Comparison of ENCODE assay signal across 20 mouse cellular contexts in the genomic region with DNA sequence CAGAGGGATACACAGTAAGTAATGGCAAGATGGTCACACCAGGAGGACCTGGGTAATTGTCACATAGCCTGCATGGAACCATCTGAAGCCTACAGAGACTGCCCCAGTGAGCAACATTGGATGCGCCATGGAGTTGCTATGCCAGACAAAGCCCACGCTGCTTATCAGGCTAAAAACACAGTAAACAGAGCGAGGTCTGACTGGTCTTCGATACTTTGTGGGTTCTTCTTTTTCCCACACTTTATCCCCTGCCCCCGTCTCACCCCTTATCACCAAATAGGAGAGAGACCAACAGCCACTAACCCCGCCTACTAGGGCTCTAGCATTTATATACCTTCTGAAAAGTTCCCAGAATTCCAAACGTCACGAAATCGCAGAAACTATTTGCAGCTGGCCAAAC. TPM values are rescaled to one million over a fixed set of nuclear protein-coding genes. Genes with fewer than 3 reads are reported as not detected.
DNase-seq lines count a peak whose midpoint lies in the region; ATAC-seq and TF ChIP-seq lines count a peak whose summit lies in the region.
"Had no signal": no experiment of that assay in that cellular context is flagged by ENCODE, and none has a peak within 500 bp of the region (broad histone marks: within the 10 kb centered on the region; RNA-seq: fewer than 3 reads in every experiment).

No protein-coding gene starts in this region.

- no peaks in the 10 kb centered on the region for H3K27me3 ChIP-seq in heart, postnatal 0 days (ENCODE audit: control insufficient read depth, insufficient read depth, low read length)
- no peaks in the 10 kb centered on the region for H3K27me3 ChIP-seq in heart, embryonic 12.5 days (replicated peaks)
- no peaks in the 10 kb centered on the region for H3K27me3 ChIP-seq in liver, embryonic 11.5 days (replicated peaks; ENCODE audit: control insufficient read depth, insufficient read depth, low read length)
- H3K27me3 ChIP-seq: embryonic facial prominence, embryonic 15.5 days; heart, embryonic 15.5 days; limb, embryonic 13.5 days; midbrain, embryonic 15.5 days; neural tube, embryonic 15.5 days had no signal

- no peak for TF ChIP-seq EP300 in heart, postnatal 0 days (IDR thresholded peaks at IDR 0.05; ENCODE audit: low read depth)

- peak overlapping the region; percentile 70; the same call in 1 of the 2 replicates for H3K27ac ChIP-seq in heart, postnatal 0 days (ENCODE audit: low read depth)
- no peak overlapping the region for H3K27ac ChIP-seq in heart, embryonic 12.5 days (ENCODE audit: poor library complexity, severe bottlenecking)
- H3K27ac ChIP-seq in liver, embryonic 11.5 days (ENCODE audit: low read depth, low read length) = peak overlapping the region; percentile 74; the same call in 1 of the 2 replicates
- H3K27ac ChIP-seq: midbrain, embryonic 15.5 days; neural tube, embryonic 15.5 days had no signal

- no peaks in the 10 kb centered on the region for H3K36me3 ChIP-seq in heart, postnatal 0 days (replicated peaks; ENCODE audit: control insufficient read depth, insufficient read depth, low read length)
- H3K36me3 ChIP-seq in heart, embryonic 12.5 days = no peaks in the 10 kb centered on the region
- H3K36me3 ChIP-seq in liver, embryonic 11.5 days (ENCODE audit: control insufficient read depth, insufficient read depth, low read length) = no peaks in the 10 kb centered on the region
- H3K36me3 ChIP-seq: embryonic facial prominence, embryonic 15.5 days; heart, embryonic 15.5 days; hindbrain, embryonic 10.5 days; midbrain, embryonic 15.5 days; neural tube, embryonic 15.5 days had no signal

- ATAC-seq in heart, postnatal 0 days (ENCODE audit: insufficient read depth, low read depth) = no peak
- ATAC-seq in heart, embryonic 12.5 days (ENCODE audit: insufficient number of reproducible peaks, low FRiP score) = no peak
- ATAC-seq in common myeloid progenitor, adult 5-6 weeks (replicated peaks; ENCODE audit: low read depth, poor library complexity, severe bottlenecking) = peak; percentile 46; the same call in 1 of the 2 replicates
- peak; percentile 77 for ATAC-seq in liver, embryonic 11.5 days (replicated peaks; ENCODE audit: low FRiP score)
- peak; percentile 68 for ATAC-seq in megakaryocyte progenitor cell, adult 5-6 weeks (replicated peaks; ENCODE audit: poor library complexity)
- ATAC-seq: forebrain, postnatal 0 days; midbrain, embryonic 15.5 days had no signal

- H3K9me3 ChIP-seq in heart, postnatal 0 days (replicated peaks; ENCODE audit: control insufficient read depth, low read length) = no peaks in the 10 kb centered on the region
- no peaks in the 10 kb centered on the region for H3K9me3 ChIP-seq in heart, embryonic 12.5 days (replicated peaks)
- no peaks in the 10 kb centered on the region for H3K9me3 ChIP-seq in liver, embryonic 11.5 days (ENCODE audit: control insufficient read depth, low read length)
- H3K9me3 ChIP-seq: embryonic facial prominence, embryonic 15.5 days; heart, embryonic 15.5 days; hindbrain, embryonic 10.5 days; limb, embryonic 13.5 days; midbrain, embryonic 15.5 days; neural tube, embryonic 15.5 days had no signal

- no peak overlapping the region for H3K4me3 ChIP-seq in heart, postnatal 0 days (ENCODE audit: low read depth, low read length)
- H3K4me3 ChIP-seq in heart, embryonic 12.5 days = no peak overlapping the region
- no peak overlapping the region for H3K4me3 ChIP-seq in liver, embryonic 11.5 days (ENCODE audit: low read depth, low read length)
- H3K4me3 ChIP-seq: embryonic facial prominence, embryonic 15.5 days; heart, embryonic 15.5 days; hindbrain, embryonic 10.5 days; limb, embryonic 13.5 days; midbrain, embryonic 15.5 days; myocyte; neural tube, embryonic 15.5 days had no signal

- H3K4me1 ChIP-seq in heart, postnatal 0 days (ENCODE audit: control insufficient read depth, insufficient read depth) = peaks cover 8% of the 10 kb centered on the region; the same call in 1 of the 2 replicates
- H3K4me1 ChIP-seq in heart, embryonic 12.5 days (replicated peaks) = peaks cover 36% of the 10 kb centered on the region
- peaks cover 40% of the 10 kb centered on the region for H3K4me1 ChIP-seq in liver, embryonic 11.5 days (replicated peaks; ENCODE audit: control insufficient read depth, insufficient read depth, low read length)
- H3K4me1 ChIP-seq: midbrain, embryonic 15.5 days; neural tube, embryonic 15.5 days had no signal

- H3K9ac ChIP-seq in heart, postnatal 0 days (replicated peaks; ENCODE audit: low read depth, low read length) = no peak overlapping the region
- no peak overlapping the region for H3K9ac ChIP-seq in heart, embryonic 12.5 days
- H3K9ac ChIP-seq in liver, embryonic 11.5 days (ENCODE audit: low read depth, low read length) = no peak overlapping the region
- H3K9ac ChIP-seq: embryonic facial prominence, embryonic 15.5 days; forebrain, postnatal 0 days; heart, embryonic 15.5 days; limb, embryonic 13.5 days; midbrain, embryonic 15.5 days; neural tube, embryonic 15.5 days had no signal

- no peak overlapping the region for H3K4me2 ChIP-seq in heart, postnatal 0 days (ENCODE audit: low read depth, low read length)
- H3K4me2 ChIP-seq in heart, embryonic 12.5 days = no peak overlapping the region
- H3K4me2 ChIP-seq in liver, embryonic 11.5 days = peak overlapping the region; percentile 63
- H3K4me2 ChIP-seq: embryonic facial prominence, embryonic 15.5 days; heart, embryonic 15.5 days; midbrain, embryonic 15.5 days; neural tube, embryonic 15.5 days had no signal

- no peak for DNase-seq in heart, postnatal 0 days (ENCODE audit: low spot score)
- no peak for DNase-seq in liver, embryonic 11.5 days (ENCODE audit: low spot score)
- no peak for DNase-seq in left cerebral cortex, adult 18-20 months (ENCODE audit: low spot score in 2 of 2)
- no peak for DNase-seq in thymus, postnatal 36 days
- DNase-seq in layer of hippocampus, adult 18-20 months (ENCODE audit: low spot score in 2 of 2) = no peak
- DNase-seq: B cell, adult 2 months; cerebellum, postnatal 10 days; forebrain, postnatal 0 days; layer of hippocampus, adult 9-11 months; right cerebral cortex, postnatal 4 days had no signal

- WGBS in heart, postnatal 0 days = 82% methylated on average over 9 of the region's 9 CpGs
- WGBS in heart, embryonic 12.5 days = 78% methylated on average over 9 of the region's 9 CpGs
- 49% methylated on average over 9 of the region's 9 CpGs for WGBS in liver, embryonic 11.5 days

- TF ChIP-seq CTCF in heart, postnatal 0 days (IDR thresholded peaks at IDR 0.05; ENCODE audit: low read depth) = no peak

RNA-seq across cellular contexts. Expression of a gene that starts 32.6 kb away (rescaled TPM):
- 1.7 and 20.3 TPM in 2 replicates for total RNA-seq in heart, postnatal 0 days (2014; rRNA removed; ENCODE audit: low replicate concordance)
- 2.9 and 3.1 TPM in 2 replicates for polyA plus RNA-seq in heart, postnatal 0 days (2015; fragmentation: Nextera tagmentation; extraction: Ambion mirVana)
- polyA plus RNA-seq in heart, embryonic 12.5 days (2016; fragmentation: Nextera tagmentation; extraction: Ambion mirVana) = 7.3 and 8.2 TPM in 2 replicates
- total RNA-seq in common myeloid progenitor, adult 5-6 weeks (2017) = 13.2 and 22.9 TPM in 2 replicates
- polyA plus RNA-seq in liver, embryonic 11.5 days (2014; fragmentation: Nextera tagmentation; extraction: Ambion mirVana) = 12.0 and 12.7 TPM in 2 replicates
- total RNA-seq in megakaryocyte progenitor cell, adult 5-6 weeks (2015) = 33.6 and 39.1 TPM in 2 replicates
- 12.7 and 13.7 TPM in 2 replicates for total RNA-seq in megakaryocyte progenitor cell, adult 5-6 weeks (2017)
- total RNA-seq in left cerebral cortex, adult 18-20 months (2021) = 1 to 10 TPM; 7.9 to 9.4 TPM
- total RNA-seq in layer of hippocampus, adult 18-20 months (2021) = 10 to 100 TPM in 1 of 2 experiments, 1 to 10 TPM in 1; 9.6 to 11.7 TPM

Comparison
In these comparisons a context has a peak if more than half of its experiments do, and no peak if none do; other contexts are left out.
1. ATAC-seq: peak in common myeloid progenitor, adult 5-6 weeks (single experiment), liver, embryonic 11.5 days (single experiment) and megakaryocyte progenitor cell, adult 5-6 weeks (single experiment); none in heart, postnatal 0 days (single experiment) and heart, embryonic 12.5 days (single experiment).